Mouse (Mus musculus) c-Kit-positive CD71-negative TER-119-negative erythroid progenitor cells, embryonic 14.5 days (primary cell): ENCODE measurements around the gene Spp1.
A peak's percentile ranks its signal among the peaks of the same experiment; 100 is the strongest.

Source experiments
- DNase-seq: peaks from one replicate; pipeline ENCODE4 v3.0.0-alpha.2; 2013; ENCODE audit warnings: low read depth

Gene Spp1

GRCm38 (mm10) chr5:104434835-104435301, at the start of gene Spp1:
Gene Spp1 (plus strand): TSS chr5:104435118.
- peak; percentile 37 for DNase-seq

GRCm38 (mm10) chr5:104385521-104385920, 49.4 kb upstream of the Spp1 start:
- DNase-seq: no peak

- DNase-seq: no peak
Measured at GRCm38 (mm10) chr5:104386908-104387307, 48.0 kb upstream of the Spp1 start.

DNA sequence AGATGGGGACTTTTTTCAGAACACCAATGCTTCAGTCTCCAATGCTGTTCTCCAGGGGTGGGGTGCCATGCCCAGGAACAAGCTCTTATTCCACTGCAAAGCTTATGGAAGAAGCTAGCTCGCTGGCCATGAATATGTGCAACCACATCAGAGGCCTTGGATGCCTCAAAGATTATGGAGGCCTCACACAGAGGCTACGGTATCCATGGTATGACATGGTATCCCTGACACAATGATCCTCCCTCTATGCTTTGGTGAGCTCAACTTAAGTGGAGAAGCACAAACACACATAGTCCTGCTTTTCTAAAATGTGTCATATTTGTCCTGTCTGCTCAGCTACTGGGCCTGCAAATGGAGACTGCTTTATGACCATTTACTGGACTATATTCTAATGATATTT, 44.0 kb upstream of the Spp1 start:
- no peak for DNase-seq

- no peak for DNase-seq
Measured at GRCm38 (mm10) chr5:104392784-104393183, 42.1 kb upstream of the Spp1 start.

GRCm38 (mm10) chr5:104396286-104396685, 38.6 kb upstream of the Spp1 start:
- no peak for DNase-seq

- DNase-seq: no peak
Measured at GRCm38 (mm10) chr5:104398001-104398400, 36.9 kb upstream of the Spp1 start.

DNA sequence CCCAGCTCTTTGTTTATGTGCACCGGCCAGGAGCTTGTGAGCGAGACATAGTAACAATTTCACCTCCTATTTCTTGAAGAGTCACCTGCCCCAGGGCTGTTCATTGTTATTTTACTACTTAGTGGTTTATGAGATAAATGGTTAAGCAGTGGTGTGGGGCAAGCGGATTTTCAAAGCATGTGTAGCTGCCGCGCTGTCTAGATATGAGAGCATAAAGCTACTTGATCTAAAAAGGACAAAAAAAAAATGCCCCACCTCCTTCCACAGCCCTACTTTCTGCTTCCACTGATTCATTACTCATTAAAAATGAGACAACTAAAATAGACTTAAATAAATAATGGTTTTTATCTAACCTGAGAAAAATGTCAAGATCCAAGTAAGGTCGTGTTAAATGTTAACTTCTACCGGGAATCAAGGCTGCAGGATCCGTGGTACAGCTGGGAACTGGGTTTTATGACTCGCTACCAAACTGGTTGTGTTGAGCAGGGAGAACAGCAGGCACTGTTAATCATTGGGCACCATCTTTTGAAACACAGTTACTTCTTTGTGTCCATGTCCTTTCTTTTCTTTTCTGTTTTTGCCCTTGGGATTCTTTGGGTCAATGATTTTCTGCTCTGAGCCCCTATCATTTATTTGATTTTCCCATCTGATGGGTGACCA, 35.5 kb upstream of the Spp1 start:
- no peak for DNase-seq

- DNase-seq: no peak
Measured at GRCm38 (mm10) chr5:104399970-104400369, 34.9 kb upstream of the Spp1 start.

- no peak for DNase-seq
Measured at GRCm38 (mm10) chr5:104402651-104403050, 32.3 kb upstream of the Spp1 start.

GRCm38 (mm10) chr5:104403351-104403750, 31.6 kb upstream of the Spp1 start:
- DNase-seq: no peak

- no peak for DNase-seq
Measured at GRCm38 (mm10) chr5:104404551-104404950, 30.4 kb upstream of the Spp1 start.

GRCm38 (mm10) chr5:104405051-104405450, 29.9 kb upstream of the Spp1 start:
- no peak for DNase-seq

DNA sequence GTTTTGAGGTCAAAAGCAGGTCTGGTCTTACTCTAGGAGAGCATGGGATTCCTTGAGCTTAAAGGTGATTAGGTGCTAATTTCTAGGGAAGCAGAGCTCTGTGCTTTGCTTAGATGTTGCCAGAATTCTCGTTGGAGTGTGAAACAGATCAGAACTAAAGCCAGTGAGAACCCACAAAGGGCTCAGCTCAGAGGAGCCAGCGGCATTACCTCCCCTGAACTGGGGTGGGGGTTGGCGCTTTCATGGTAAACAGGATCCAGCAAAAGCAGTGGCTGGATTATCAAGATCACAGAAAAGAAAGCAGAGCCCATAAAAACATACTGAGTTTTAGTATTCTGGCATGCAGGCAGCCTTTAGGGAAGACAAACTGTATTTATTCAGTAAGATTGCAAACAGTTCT, 28.2 kb upstream of the Spp1 start:
- DNase-seq: no peak

DNA sequence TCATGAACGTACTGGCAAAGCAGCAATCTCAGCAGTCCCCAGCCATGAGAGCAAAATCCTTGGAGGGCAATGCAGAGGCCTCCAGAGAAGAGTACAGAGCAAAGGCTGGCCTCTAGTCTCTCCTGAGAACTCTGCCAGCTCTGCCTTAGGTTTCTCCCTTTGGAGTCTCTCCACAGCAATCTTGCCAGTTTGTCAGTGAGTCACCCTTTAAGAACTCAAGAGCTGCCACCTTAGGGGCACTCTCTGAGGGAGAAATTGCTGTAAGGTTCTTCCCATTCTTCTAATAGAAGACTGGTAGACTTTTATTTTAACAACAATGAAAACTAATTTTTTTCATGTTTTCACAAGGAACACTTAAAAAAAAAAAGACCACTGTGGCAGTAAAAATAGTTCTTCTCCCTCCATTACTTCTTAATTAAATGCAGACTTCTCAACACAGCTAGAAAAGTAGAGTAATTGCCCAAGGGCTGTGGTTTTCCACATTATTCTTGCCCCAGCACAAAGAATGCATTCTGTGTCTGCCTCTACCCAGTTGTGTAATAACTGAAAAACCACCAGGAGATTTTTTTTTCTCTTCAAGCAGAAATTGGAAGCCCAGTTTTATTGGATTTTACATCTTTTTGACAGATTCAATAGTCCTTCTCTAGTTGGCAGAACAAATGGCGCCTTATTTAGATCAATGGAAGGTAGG, 27.2 kb upstream of the Spp1 start:
- no peak for DNase-seq

DNA sequence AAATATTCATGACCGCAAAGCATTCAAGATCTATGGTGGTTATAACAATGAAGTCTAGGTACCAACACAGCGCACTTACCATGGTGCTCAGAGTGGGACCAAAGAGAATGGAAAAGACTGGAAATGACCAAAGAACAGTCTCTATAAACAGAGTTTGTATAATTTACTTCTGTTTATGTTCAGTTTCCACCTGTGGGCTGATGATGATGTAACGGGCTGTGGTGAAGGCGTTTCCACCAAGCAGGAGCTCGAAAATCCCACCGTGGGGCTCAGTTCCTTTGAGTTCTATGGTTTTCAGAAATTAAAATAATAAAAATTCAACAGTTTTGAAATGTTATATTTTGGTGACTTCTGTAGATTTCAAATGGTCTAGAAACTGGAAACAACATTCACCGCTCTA, 26.4 kb upstream of the Spp1 start:
- no peak for DNase-seq

DNA sequence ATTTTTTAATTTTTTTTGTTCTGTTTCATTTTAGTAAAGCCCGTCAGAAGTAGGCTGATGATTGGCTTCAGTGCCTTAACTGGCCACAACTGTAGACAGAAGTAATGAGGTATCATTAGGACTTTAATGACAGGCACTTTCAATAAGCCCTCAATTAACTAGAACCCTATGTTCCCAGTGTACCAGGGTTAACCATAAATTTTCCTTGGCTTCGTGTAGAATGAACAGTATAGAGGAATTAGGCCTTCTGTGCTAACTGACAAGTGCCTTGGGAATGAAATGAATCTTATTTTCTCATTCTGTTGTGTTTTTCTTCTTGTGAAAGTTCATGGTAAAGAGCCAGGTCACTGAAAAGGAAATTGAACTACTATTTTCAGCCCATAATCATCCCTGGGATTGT, 18.9 kb upstream of the Spp1 start:
- no peak for DNase-seq

DNA sequence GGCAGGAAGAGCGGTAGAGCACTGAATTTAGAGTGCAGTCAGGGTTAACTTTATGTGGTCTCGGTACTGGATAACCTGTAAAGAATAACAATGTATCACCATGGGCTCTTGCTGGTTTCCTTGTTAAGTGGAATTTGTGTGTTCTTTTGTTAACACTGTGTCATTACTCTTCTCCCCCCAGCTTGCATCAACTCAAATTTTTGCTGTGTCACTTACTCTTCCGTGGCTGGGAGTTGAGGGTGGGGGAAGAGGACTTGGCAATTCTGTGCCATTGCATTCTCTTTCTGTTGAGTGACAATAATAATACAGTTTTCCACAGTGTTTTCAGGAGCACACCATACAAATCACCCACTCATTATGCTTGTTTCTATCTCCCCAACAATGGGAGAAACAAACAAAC, 17.9 kb upstream of the Spp1 start:
- DNase-seq: no peak

DNA sequence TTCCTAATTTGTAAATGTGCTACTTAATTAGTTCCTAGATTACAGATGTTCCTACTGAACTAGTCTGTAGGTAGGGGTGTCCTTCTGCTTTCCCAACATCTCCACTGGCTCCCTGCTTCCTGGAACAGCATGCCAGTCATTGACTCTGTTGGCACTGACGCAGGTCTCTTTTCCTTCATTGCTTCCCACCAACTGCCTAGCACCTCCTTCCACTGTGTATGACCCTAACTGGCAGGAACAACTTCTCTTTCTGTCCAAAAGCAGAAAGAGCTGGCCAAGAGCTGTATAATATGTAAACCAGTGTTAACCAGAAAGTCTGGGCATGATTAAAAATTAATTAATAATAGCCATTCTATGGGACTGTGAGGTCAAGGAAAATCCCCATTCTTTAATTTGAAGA, 17.2 kb upstream of the Spp1 start:
- no peak for DNase-seq

DNA sequence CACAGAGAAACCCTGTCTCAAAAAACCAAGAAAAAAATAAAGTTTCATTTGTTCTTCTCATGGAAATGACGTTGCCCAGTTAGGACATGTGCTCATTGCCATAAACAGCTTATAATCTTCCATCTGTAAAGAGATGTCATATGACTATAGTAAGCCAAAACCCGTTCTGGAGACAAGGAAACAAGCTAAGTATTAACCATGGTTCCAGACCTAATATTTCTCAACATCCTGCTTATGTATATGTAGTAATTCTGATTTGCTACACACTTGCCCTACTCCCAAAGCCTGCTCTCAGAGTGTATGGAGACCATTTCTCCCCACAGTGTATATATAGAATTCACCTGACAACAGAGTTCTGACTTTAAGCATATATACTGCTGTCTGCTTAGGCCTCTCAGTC, 12.9 kb upstream of the Spp1 start:
- no peak for DNase-seq

DNA sequence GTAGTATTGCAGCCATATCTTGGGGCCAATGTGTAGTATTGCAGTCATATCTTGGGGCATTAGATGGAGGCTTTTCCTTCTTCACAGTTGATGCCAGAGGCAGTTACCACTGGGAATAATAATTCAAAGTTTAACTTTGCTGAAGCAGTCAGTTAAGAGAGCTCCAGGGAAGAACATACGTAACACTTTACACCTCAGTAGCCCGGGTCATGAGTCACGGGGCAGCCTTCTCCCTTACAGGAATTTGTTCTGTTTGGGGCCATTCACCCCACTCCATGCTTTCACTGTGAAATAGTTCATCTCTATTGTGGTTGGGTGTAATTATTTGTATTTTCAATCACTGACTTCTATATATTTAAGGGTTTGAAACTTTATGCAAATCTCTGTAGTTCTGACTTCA, 11.1 kb upstream of the Spp1 start:
- DNase-seq: no peak

DNA sequence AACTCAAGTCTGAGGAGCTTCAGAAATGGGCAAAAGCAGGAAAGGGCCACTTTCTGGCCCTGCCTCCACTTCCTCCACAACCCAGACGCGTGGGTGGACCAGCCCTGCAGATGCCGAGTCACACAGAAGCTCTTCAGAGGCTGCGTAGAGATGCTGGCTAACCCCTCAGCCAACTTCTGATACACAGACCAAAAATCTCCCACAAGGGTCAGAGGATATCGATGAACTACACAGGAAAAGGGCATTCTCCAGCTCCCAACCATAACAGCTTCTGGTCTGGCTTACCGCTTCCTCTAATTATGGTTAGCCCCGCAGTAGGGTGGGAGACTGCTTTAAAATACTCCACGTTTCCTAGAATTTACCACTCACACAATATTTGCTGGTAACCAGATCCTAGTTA, 9.0 kb upstream of the Spp1 start:
- no peak for DNase-seq

- no peak for DNase-seq
Measured at GRCm38 (mm10) chr5:104432886-104433285, 2.0 kb upstream of the Spp1 start.
